Mouse (Mus musculus) bone marrow macrophage, adult 2 months (primary cell): ENCODE results near the gene S100pbp. TPM values are rescaled to one million over a fixed set of nuclear protein-coding genes. Genes with fewer than 3 reads are reported as not detected.

ENCODE experiments used
- H3K27ac ChIP-seq: 2 replicates; pipeline ENCODE4 v1.5.1; 2012; ENCODE audit warnings: low read depth, low read length; ENCODE audit not compliant: insufficient read depth
- H3K4me1 ChIP-seq: 2 replicates; pipeline ENCODE4 v1.6.1; 2012; ENCODE audit warnings: low read length; ENCODE audit not compliant: control insufficient read depth, insufficient read depth
- H3K4me3 ChIP-seq: 2 replicates; pipeline ENCODE4 v1.5.1; 2012; ENCODE audit warnings: mild to moderate bottlenecking, low read length, moderate library complexity; ENCODE audit not compliant: insufficient read depth
- CTCF ChIP-seq: IDR thresholded peaks from 2 replicates; pipeline ENCODE4 v1.5.1; 2012; ENCODE audit warnings: low read depth, mild to moderate bottlenecking, low read length, moderate library complexity
- POLR2A ChIP-seq: IDR thresholded peaks from 2 replicates; pipeline ENCODE4 v1.6.1; 2012; ENCODE audit warnings: mild to moderate bottlenecking, low read depth, low read length, borderline replicate concordance
- polyA plus RNA-seq: library from polyadenylated mRNA; stranded (reverse); fragments of >200 nt; gene quantifications from 2 replicates; pipeline ENCODE4 v1.2.4, GENCODE M21; 2012; ENCODE audit not compliant: missing spikeins, insufficient read depth, insufficient read length

The S100pbp gene
- polyA plus RNA-seq, 1 experiment = 25.9 TPM

DNA sequence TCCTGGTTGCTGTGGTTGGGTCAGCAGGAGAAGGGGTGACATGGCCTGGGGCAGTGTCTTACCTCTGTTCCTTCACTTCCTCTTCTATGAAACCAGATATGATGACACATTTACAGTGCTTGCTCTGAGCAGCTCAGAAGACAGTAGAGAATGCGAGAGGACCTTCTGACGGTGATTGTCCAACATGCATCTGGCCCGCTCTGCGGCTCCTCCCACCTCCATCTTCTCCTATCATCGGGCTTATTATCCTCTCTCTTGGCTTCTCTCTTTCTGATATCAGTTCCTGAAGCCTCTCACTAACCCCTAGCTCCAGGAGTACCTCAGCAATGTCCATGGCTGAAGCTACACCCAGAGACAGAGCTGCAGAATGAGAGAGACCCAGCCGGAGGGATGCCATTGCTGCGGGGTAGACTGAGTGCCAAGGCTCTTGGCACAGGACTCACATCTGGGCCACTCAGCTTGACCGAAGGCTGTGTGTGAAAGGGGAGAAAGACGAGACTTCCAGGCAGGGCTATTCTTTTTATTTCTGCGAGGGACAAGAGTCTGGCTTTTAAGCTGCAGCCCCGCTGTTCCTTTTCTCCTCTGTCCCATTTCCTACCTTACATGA, 47.0 kb downstream of the S100pbp start:
- Histone ChIP-seq H3K27ac (no peak overlapping the region), H3K4me1 (peaks cover 26% of the 10 kb centered on the region), H3K4me3 (no peak overlapping the region)
- TF ChIP-seq POLR2A (no peak), CTCF (no peak)

DNA sequence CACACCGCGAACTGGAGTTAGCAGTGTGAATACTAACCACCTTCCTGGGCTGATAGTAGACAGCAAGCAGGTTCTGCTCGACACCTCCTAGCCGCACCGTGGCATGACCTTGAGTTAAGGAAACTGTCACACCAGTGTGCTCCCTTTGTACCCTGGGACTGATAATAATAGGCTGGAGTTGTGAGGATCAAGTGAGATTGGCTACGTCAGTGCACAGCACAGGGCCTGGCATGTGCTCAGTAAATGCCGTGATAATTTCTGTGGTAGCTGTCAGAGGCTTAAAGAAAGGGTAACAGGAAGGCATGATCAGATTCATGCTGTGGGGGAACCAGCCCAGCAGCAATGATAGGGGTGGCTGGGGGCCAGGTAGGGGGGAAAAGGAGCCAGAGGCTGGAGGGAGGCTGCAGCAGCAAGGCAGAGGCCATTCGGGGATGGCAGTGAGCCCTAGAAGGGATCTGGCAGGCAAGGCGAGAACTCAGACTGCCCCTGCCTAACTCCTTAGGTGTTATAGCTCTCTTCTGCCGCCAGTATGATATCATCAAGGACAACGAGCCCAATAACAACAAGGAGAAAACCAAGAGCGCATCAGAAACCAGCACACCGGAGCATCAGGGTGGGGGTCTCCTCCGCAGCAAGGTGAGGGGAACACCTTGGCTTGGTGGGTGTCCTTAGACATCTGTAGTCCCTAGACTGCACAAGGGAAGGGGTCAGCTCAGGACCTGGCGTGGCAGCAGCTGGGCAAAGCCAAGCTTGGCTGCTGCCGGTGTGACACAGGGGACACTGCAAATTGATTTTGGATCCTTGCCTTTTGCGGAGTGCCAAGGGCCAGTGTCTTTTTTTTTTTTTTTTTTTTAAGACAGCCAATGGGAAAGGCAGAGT, 47.7 kb downstream of the S100pbp start:
- Histone ChIP-seq H3K27ac (no peak overlapping the region), H3K4me3 (no peak overlapping the region), H3K4me1 (peaks cover 26% of the 10 kb centered on the region)
- TF ChIP-seq CTCF = no peak
- TF ChIP-seq POLR2A = no peak

DNA sequence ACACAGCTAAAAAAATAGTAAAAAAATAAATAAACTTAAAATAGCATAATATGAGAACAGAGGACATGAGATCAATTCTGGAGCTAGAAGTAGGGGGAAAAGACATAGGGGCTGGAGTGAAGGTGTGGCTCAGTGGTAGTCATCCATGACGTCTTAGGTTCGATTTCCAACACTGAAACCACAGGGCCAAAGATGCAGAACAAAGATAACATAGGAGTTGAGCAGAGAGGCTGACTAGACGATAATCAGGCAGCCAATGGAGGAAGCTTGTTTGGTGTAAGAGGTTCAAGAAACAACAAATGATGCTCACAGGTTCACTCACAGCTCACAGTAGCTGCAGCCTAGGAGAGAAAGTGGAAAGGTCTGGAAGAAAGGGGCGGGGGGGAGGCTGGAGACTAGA, 48.7 kb downstream of the S100pbp start:
- TF ChIP-seq CTCF = no peak
- TF ChIP-seq POLR2A = no peak
- Histone ChIP-seq H3K4me3 (no peak overlapping the region), H3K27ac (no peak overlapping the region), H3K4me1 (peaks cover 23% of the 10 kb centered on the region)

DNA sequence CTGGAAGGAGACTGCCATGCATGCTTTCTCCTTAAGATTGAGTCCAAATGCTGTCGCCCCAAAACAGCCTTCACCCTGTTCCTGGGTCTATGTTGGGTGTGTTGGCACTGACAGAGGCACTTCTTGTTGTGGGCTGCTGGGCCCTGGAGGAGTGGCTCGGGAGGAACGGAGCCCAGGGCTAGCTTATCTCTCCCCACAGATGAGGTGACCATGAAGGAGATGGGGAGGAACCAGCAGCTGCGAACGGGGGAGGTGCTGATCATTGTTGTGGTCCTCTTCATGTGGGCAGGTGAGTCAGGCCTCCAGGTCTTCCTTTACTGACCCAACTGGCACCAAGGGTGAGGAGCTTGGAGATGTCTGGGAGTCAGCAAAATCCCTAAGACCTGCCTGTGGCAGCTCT, 49.9 kb downstream of the S100pbp start:
- Histone ChIP-seq H3K27ac (no peak overlapping the region), H3K4me1 (peaks cover 23% of the 10 kb centered on the region), H3K4me3 (no peak overlapping the region)
- TF ChIP-seq POLR2A (no peak), CTCF (no peak)

DNA sequence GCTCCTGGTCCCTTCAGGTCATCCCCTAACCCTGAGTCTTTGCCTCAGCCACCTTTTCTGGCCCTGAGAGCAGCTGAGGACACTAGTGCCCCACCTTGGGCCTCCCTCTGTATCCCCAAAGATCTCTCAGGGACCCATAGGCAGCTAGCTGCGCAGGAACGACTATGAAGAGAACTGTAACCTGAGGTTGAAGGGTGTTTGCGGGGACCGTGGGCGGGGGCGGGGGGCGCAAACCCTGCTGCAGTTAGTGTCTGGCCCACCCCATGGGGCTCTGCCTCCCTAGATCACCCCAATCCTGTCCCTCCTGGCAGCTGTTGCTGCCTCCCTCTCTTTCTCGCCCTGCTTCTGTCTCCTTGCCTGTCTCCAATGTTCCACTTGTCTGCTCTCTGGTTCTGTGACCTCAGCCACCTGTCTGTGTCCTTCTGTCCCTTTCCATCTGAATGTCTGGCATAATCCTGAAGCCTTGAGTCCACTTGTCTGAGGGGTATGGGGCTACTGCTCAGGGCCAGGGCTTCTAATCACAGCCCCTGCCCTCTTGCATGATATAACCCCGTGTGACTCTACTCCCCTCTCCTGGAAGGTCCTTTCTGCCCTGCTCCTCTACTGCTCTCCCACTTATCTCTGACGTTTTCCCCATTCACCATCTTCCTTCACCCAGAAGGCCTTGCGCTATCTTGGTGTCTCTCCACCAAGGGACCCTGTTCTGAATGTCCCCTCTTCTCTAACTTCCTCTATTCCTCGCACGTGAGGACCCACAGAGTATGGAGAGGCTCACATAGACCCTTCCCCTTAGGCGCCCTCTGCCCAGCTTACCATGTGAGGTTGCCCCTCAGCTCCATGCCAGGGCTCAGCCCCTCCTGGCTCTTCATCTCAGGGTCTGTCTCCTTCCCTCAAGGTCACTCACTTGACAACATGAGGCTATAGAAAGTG, 51.9 kb downstream of the S100pbp start:
- Histone ChIP-seq H3K27ac (no peak overlapping the region), H3K4me3 (no peak overlapping the region), H3K4me1 (peaks cover 7% of the 10 kb centered on the region)
- no peak for TF ChIP-seq CTCF
- no peak for TF ChIP-seq POLR2A

DNA sequence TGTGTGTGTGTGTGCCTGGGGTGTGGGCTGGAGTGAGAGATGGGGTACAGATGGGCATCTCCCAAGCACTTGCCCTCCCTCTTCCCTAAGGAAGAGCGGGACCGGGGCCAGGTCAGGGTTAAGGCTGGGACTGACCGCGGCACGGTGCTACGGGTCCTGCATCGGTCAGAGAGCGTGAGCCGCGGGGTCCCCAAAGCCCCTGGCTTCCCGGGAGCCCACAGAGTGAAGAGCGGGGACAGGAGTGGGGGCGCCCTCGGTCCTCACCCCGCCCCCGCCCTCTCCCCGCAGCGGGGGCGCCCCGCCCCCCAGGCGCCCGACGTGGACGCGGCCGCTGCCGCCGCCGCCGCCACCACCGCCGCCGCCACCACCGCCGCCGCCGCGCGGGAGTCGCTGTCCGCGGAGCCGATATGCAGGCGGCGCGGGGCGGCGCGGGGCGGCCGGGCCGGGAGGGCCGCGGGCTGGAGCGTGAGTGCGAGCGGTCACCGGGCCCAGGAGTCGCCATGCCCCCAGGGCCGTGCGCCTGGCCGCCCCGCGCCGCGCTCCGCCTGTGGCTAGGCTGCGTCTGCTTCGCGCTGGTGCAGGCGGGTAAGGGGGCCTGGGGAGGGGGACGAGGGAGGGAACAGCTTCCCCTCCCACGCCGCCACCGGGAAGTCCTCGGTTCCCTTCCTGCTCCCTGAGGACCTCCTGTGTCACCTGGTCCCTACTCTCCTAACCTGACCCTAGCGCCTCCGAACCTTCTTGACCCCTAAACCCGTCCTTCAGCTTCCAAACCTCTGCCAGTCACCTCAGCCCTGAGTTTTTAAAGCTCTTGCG, 52.7 kb downstream of the S100pbp start, which contains the start of gene Fndc5:
Gene Fndc5, plus strand, starts transcription at position 421 of the 813 bp plus-strand sequence.
- H3K4me3 ChIP-seq = peak within 1 kb of the TSS; percentile 47
- H3K4me1 ChIP-seq = no peaks in the 10 kb centered on the region
- TF ChIP-seq POLR2A = no peak
- TF ChIP-seq CTCF = no peak
- no peak within 1 kb of the TSS for H3K27ac ChIP-seq

DNA sequence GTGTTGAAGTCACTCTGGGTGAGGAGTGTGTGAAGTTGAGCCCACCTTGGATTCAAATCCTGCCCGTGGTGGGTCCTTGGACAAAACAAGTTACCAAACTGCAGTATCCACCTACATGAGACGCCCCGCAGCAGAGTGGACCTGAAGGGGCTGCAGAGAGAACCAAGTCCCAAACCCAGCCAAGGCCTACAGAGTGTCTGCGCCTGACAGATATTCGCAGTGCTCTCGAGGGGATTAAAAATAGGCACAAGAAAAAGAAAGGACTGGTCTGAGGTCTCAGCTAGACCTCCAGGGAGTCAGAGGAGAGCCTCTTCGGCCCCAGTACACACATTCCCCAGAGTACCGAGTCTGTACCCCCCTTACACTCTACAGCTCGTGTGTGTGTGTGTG, 53.3 kb downstream of the S100pbp start:
- Histone ChIP-seq H3K27ac (no peak overlapping the region), H3K4me1 (no peaks in the 10 kb centered on the region), H3K4me3 (peak overlapping the region; percentile 47)
- TF ChIP-seq POLR2A (no peak), CTCF (no peak)

DNA sequence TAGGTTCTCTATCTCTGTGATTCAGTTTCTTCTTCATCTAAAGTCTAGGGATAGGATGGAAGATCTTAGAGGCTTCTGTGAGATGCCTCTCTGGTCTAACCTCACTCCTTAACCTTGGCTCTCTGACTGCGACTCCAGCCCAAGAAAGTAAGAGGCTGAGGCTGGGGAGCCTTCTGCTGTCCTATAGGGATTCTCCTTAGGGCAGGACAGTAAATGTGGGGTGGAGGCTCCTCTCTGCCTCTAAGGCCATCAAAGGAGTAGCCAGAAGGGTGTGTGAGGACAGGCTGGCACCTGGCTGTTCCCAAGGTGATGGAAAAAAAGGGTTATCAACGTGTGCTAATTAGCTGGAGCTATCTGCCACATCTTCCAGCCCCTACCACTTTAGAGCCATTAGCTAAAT, 53.9 kb downstream of the S100pbp start:
- H3K4me3 ChIP-seq = no peak overlapping the region
- TF ChIP-seq CTCF (no peak), POLR2A (no peak)
- H3K4me1 ChIP-seq = no peaks in the 10 kb centered on the region
- no peak overlapping the region for H3K27ac ChIP-seq
